Mouse (Mus musculus) splenic B cell, adult 2 months (primary cell): ENCODE measurements around the gene Slc9a8.
A peak's percentile ranks its signal among the peaks of the same experiment; 100 is the strongest.

ENCODE experiments used
- DNase-seq: peaks from one replicate; pipeline ENCODE4 v3.0.0-alpha.2; 2011; ENCODE audit warnings: low read depth, low spot score
- H3K27me3 ChIP-seq: 2 replicates; pipeline ENCODE4 v1.6.1; 2012; ENCODE audit warnings: mild to moderate bottlenecking, low read length, moderate library complexity, mixed read lengths; ENCODE audit not compliant: control insufficient read depth, poor library complexity, insufficient read depth, severe bottlenecking
- H3K36me3 ChIP-seq: 2 replicates; pipeline ENCODE4 v1.6.1; 2012; ENCODE audit warnings: mild to moderate bottlenecking, low read length, moderate library complexity, mixed read lengths; ENCODE audit not compliant: control insufficient read depth, poor library complexity, insufficient read depth, severe bottlenecking

Gene Slc9a8

DNA sequence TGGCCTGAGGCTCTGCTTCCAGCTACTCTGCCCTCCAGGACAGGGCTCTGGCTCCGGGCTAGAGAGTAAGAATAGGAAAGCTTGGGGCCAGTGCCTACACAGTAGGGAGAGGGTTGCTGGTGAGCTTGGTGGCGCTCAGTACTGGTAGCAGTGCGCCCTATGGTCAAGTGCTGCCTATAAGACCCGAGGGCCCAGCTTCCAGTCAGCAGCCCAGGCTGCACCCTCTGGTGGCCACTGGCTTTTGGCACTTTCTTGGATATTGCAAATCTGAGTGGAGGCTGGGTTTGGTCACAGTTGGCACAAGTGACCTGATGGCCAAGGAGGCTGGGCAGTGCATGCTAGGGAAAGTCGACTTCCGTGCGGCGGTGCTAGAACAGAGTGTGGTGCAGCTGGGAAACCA is 29.1 kb downstream of the Slc9a8 start:
- DNase-seq = no peak
- H3K27me3 ChIP-seq = no peaks in the 10 kb centered on the region
- H3K36me3 ChIP-seq = peaks cover 20% of the 10 kb centered on the region

DNA sequence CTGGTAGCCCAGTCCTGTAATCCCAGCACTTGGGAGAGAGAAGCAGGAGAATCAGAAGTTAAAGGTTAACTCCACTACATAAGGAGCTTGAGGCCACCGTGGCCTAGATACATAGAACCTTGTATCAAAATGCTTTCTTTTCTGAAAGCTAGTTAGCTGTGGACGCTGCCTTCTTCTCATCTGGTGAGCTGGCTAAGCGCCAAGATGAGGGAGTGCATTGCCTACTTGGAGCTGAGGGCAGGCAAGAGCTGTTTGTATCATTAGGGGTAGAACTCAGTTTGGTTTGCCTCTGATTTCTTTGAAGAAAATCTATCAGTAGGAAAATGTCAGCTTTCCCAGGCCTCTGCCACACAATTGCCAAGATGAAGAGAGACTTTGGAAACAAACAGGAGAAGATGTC is 32.3 kb downstream of the Slc9a8 start:
- Histone ChIP-seq H3K36me3 (peaks cover 12% of the 10 kb centered on the region), H3K27me3 (no peaks in the 10 kb centered on the region)
- DNase-seq = no peak

GRCm38 (mm10) chr2:167456361-167457020 is 35.0 kb downstream of the Slc9a8 start:
- Histone ChIP-seq H3K27me3 (no peaks in the 10 kb centered on the region), H3K36me3 (peaks cover 14% of the 10 kb centered on the region)
- no peak for DNase-seq

DNA sequence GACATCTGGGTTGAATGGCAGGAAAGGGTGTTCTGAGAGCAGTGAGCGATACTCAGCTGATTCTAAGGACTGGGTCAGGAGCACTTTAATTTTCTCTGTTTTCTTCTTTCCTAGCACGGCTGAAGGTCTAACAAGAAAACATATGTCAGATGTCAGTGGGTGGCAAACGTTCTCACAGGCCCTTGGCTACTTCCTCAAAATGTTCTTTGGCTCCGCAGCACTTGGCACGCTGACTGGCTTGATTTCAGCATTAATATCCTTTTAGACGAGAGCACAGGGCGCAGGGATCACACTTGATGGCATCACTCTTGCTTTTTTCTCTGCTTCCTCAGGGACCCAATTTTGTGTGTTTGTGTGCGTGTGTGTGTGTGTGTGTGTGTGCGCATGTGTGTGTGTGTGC is 35.7 kb downstream of the Slc9a8 start:
- Histone ChIP-seq H3K27me3 (no peaks in the 10 kb centered on the region), H3K36me3 (peaks cover 11% of the 10 kb centered on the region)
- no peak for DNase-seq

- H3K27me3 ChIP-seq = no peaks in the 10 kb centered on the region
- H3K36me3 ChIP-seq = peaks cover 11% of the 10 kb centered on the region
- no peak for DNase-seq
Measured at GRCm38 (mm10) chr2:167458548-167458947, 37.0 kb downstream of the Slc9a8 start.

DNA sequence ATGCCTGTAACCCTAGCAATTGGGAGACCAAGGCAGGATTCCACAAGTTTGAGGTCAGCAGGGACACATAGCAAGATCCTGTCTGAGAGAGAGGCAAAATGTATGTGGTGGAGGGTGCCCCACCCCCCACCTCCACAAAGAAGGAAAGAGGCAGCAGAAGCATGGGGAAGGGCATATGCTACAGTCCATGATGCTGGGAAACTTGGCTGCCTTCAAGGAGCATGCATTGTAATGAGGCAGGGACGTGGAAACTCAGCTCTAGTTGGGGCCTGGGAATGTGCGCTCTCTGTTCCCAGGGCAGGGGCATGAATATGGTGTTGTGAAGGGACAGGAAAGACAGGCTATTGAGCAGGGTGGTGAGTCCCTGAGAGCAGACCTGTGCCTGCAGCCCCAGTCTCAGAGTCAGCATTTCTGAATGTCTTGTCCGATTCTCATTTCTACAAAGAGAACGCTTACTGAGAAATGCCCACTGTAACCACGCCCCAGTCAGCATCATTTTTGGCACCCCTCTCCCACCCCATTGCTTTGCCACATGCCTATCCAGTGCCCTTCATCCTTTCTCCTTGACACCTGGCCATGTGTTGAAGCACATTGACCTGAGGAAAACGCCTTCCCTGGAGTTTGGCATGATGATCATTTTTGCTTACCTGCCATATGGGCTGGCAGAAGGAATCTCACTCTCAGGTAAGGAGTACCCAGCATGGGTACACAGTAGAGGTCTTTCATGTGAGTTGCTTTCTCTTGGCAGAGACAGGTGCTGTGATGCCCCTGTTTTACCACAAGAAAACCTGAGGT is 37.8 kb downstream of the Slc9a8 start:
- peaks cover 8% of the 10 kb centered on the region; the same call in 1 of the 2 replicates for H3K36me3 ChIP-seq
- no peak for DNase-seq
- H3K27me3 ChIP-seq = no peaks in the 10 kb centered on the region

DNA sequence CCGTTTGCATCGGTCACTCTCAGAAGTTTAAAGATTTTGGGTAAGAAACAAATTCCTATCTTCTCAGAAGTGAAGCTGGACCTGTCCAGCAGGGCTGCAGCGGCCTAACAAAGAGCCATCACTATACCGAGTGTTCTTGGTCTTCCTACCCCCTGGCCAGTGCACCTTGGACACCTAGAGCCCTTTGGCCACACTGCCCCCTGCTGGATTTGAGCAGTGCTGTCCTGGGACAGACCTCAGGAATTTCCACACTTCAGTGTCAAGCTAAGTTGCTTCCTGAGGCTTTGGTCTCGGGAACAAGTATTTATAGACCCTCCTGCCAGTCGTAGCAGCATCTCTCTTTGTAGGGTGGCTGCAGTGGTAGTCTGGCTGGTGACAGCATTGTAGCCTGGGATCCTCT is 41.4 kb downstream of the Slc9a8 start:
- DNase-seq = peak; percentile 65
- peaks cover 6% of the 10 kb centered on the region for H3K36me3 ChIP-seq
- H3K27me3 ChIP-seq = no peaks in the 10 kb centered on the region

DNA sequence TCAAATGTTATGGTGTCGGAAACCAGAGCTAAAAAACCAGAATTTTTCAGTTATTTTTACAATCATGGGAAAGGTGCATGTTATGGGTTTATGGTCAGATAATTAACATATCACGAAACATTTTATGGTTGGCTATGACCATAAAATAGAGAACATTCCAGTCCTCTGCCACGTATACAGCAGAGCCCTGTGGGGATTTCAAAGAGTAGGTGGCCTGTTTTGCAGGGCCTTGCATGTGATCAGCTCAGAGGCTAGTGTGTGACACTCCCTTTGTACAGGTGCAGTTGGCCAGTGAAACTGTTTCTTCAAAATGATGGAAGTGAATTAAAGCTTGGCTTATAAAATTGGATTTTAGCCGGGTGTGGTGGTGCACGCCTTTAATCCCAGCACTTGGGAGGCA is 42.3 kb downstream of the Slc9a8 start:
- DNase-seq = no peak
- H3K27me3 ChIP-seq = no peaks in the 10 kb centered on the region

GRCm38 (mm10) chr2:167465951-167466350 is 44.4 kb downstream of the Slc9a8 start:
- no peak for DNase-seq
- no peaks in the 10 kb centered on the region; the same call in none of the 2 replicates for H3K36me3 ChIP-seq
- H3K27me3 ChIP-seq = no peaks in the 10 kb centered on the region

More for the DNA sequence above, 42.3 kb downstream of the Slc9a8 start:
- H3K36me3 ChIP-seq = peaks cover 4% of the 10 kb centered on the region

GRCm38 (mm10) chr2:167467214-167467613 is 45.7 kb downstream of the Slc9a8 start:
- DNase-seq = no peak
- H3K36me3 ChIP-seq = no peaks in the 10 kb centered on the region; the same call in none of the 2 replicates

DNA sequence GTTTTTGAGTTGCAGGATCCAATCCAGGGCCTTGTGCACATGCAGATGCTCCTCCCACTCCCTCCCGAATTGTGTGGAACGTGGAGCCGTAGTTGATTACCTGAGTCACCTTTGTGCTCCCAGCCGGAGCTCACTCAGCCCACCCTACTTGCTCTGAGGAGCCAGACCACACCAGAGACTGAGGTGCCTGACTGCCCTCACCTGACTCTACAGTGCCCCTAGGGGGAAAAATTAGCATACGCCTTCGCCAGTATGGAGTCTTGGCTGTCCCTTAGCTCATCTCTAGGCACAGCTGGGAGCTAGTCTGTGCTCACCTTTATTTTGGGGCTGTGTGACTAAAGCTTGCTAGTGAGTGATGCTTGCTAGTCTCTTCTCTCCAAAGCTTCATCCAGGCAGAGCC is 46.9 kb downstream of the Slc9a8 start:
- peak; percentile 31 for DNase-seq
- Histone ChIP-seq H3K36me3 (no peaks in the 10 kb centered on the region; the same call in none of the 2 replicates), H3K27me3 (no peaks in the 10 kb centered on the region)

More at GRCm38 (mm10) chr2:167467214-167467613, 45.7 kb downstream of the Slc9a8 start:
- no peaks in the 10 kb centered on the region for H3K27me3 ChIP-seq

DNA sequence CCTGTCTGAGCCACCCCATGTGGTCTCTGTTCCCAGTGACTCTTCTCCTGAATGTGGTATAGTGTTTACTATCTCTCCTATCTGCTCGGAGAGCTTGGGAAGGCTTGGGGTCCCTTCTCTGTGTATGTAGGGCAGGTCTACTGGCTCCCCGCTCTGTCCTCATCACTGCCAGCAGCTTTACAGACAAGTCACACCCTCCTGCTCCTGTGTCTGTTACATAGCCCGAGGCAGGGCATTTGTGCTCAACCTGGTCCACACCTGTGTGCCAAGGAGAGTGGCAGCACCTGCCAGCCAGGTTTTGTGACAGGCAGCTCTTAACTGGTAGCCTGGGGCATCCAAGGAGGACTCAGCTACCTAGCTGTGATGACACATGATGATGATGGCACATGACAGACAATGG is 49.1 kb downstream of the Slc9a8 start:
- H3K36me3 ChIP-seq = peaks cover 3% of the 10 kb centered on the region
- H3K27me3 ChIP-seq = no peaks in the 10 kb centered on the region
- no peak for DNase-seq

DNA sequence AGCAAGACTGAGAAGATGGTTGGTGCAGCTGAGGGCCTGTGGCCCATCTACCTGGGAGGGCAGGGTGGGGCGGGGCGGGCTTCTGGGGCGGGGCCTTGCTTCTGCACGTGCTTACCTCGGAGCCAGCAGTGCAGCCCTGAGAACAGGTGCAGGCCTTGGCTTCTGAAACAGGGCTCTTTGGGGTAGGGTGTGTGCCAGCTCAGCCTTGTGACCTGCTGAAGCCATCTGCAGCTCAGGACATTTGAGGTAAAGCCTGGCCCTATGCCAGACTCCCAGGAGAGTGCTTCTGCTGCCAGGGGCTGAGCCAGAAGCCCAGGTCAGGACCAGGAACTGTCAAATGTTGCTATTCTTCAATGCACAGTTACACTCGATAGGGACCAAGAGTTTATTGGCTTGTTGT is 50.1 kb downstream of the Slc9a8 start:
- H3K27me3 ChIP-seq = no peaks in the 10 kb centered on the region
- H3K36me3 ChIP-seq = peaks cover 3% of the 10 kb centered on the region
- DNase-seq = no peak

- H3K36me3 ChIP-seq = peaks cover 3% of the 10 kb centered on the region
- H3K27me3 ChIP-seq = no peaks in the 10 kb centered on the region
- no peak for DNase-seq
Measured at GRCm38 (mm10) chr2:167474218-167474617, 52.7 kb downstream of the Slc9a8 start.

- Histone ChIP-seq H3K36me3 (peaks cover 3% of the 10 kb centered on the region), H3K27me3 (no peaks in the 10 kb centered on the region)
- no peak for DNase-seq
Measured at GRCm38 (mm10) chr2:167475596-167475995, 54.1 kb downstream of the Slc9a8 start.
